Mouse (Mus musculus): ENCODE results near the gene Slc7a5. TPM values are rescaled to one million over a fixed set of nuclear protein-coding genes. Genes with fewer than 3 reads are reported as not detected.

The Slc7a5 gene
- polyA plus RNA-seq, 1 experiment = 4.3 TPM

DNA sequence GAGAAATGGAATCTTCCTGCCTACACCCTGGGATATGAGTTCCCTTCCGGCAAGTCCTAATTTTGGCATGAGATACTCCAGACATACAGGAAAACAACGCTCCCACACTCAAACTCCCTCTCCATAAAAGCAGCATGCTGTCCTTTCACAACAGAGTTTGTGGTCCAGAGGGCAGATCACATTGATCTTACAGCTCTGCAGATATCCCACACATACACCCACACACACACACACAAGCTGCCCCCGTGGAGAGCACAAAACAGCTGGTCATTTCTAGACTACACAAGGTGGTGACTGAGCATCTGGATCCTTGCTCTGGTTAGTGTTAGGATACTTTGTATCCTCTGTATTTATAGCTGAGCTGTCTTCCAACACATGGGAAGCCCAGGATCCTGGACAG, 32.4 kb downstream of the Slc7a5 start:
- WGBS = 51% methylated on average over 3 of the region's 3 CpGs
- DNase-seq = no peak
- no peak for TF ChIP-seq POLR2A (IDR thresholded peaks at IDR 0.05; ENCODE audit: low read depth, low read length)
- TF ChIP-seq CTCF (conservative IDR thresholded peaks at IDR 0.05; ENCODE audit: insufficient read depth, insufficient read length, low read depth, low read length) = no peak

DNA sequence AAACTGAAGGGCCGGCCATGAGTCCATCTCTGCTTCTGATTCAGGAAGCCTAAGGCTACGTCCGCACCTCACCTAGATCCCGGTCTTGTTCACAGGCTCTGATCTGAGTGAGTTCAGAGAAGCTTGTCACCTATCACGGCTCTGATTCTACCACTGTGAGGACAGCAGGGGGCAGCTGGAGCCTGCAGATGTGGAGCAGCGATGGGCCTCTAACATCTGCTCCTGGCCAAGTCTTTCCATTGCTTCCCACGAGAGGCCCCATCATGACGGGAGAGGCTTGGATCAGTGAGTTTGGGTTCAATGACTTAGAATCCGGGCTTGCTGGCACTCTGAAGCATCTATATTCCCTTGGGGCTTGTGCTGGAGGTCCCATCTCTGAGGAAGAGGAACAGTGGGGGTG, 33.5 kb downstream of the Slc7a5 start:
- no peak for TF ChIP-seq POLR2A (IDR thresholded peaks at IDR 0.05; ENCODE audit: low read depth, low read length)
- peak; percentile 92 for TF ChIP-seq CTCF (conservative IDR thresholded peaks at IDR 0.05; ENCODE audit: insufficient read depth, insufficient read length, low read depth, low read length)
- no peaks in the 10 kb centered on the region for H3K27me3 ChIP-seq (replicated peaks; ENCODE audit: control insufficient read depth, insufficient read depth, low read length)
- peak; percentile 72 for DNase-seq
- H3K27ac ChIP-seq (ENCODE audit: insufficient read depth, low read depth, low read length) = no peak overlapping the region
- WGBS = 38% methylated on average over 9 of the region's 9 CpGs
- H3K4me3 ChIP-seq (ENCODE audit: insufficient read depth, low read depth, low read length) = no peak overlapping the region
- no peaks in the 10 kb centered on the region for H3K36me3 ChIP-seq (ENCODE audit: control insufficient read depth, insufficient read depth, low read length)
- no peaks in the 10 kb centered on the region for H3K4me1 ChIP-seq (ENCODE audit: control insufficient read depth, insufficient read depth, low read length)

More for the DNA sequence above, 32.4 kb downstream of the Slc7a5 start:
- no peak overlapping the region for H3K4me3 ChIP-seq (ENCODE audit: insufficient read depth, low read depth, low read length)
- no peaks in the 10 kb centered on the region for H3K4me1 ChIP-seq (ENCODE audit: control insufficient read depth, insufficient read depth, low read length)
- H3K36me3 ChIP-seq (ENCODE audit: control insufficient read depth, insufficient read depth, low read length) = no peaks in the 10 kb centered on the region
- H3K27ac ChIP-seq (ENCODE audit: insufficient read depth, low read depth, low read length) = no peak overlapping the region
- no peaks in the 10 kb centered on the region for H3K27me3 ChIP-seq (replicated peaks; ENCODE audit: control insufficient read depth, insufficient read depth, low read length)

- Histone ChIP-seq H3K4me3 (ENCODE audit: insufficient read depth, low read depth, low read length) (no peak overlapping the region), H3K36me3 (ENCODE audit: control insufficient read depth, insufficient read depth, low read length) (no peaks in the 10 kb centered on the region), H3K27me3 (replicated peaks; ENCODE audit: control insufficient read depth, insufficient read depth, low read length) (no peaks in the 10 kb centered on the region), H3K27ac (ENCODE audit: insufficient read depth, low read depth, low read length) (no peak overlapping the region), H3K4me1 (ENCODE audit: control insufficient read depth, insufficient read depth, low read length) (no peaks in the 10 kb centered on the region)
- TF ChIP-seq POLR2A (IDR thresholded peaks at IDR 0.05; ENCODE audit: low read depth, low read length) (no peak), CTCF (conservative IDR thresholded peaks at IDR 0.05; ENCODE audit: insufficient read depth, insufficient read length, low read depth, low read length) (no peak)
- 30% methylated on average over 10 of the region's 10 CpGs for WGBS
- no peak for DNase-seq
These were observed 35.6 kb downstream of the Slc7a5 start for GRCm38 (mm10) chr8:121871833-121872440.

- DNase-seq = no peak
- TF ChIP-seq CTCF (conservative IDR thresholded peaks at IDR 0.05; ENCODE audit: insufficient read depth, insufficient read length, low read depth, low read length) (no peak), POLR2A (IDR thresholded peaks at IDR 0.05; ENCODE audit: low read depth, low read length) (no peak)
- Histone ChIP-seq H3K27me3 (replicated peaks; ENCODE audit: control insufficient read depth, insufficient read depth, low read length) (no peaks in the 10 kb centered on the region), H3K4me3 (ENCODE audit: insufficient read depth, low read depth, low read length) (no peak overlapping the region), H3K4me1 (ENCODE audit: control insufficient read depth, insufficient read depth, low read length) (no peaks in the 10 kb centered on the region), H3K27ac (ENCODE audit: insufficient read depth, low read depth, low read length) (no peak overlapping the region), H3K36me3 (ENCODE audit: control insufficient read depth, insufficient read depth, low read length) (no peaks in the 10 kb centered on the region)
- WGBS = 81% methylated on average over 2 of the region's 2 CpGs
These were observed 37.3 kb downstream of the Slc7a5 start for GRCm38 (mm10) chr8:121870190-121870589.

DNA sequence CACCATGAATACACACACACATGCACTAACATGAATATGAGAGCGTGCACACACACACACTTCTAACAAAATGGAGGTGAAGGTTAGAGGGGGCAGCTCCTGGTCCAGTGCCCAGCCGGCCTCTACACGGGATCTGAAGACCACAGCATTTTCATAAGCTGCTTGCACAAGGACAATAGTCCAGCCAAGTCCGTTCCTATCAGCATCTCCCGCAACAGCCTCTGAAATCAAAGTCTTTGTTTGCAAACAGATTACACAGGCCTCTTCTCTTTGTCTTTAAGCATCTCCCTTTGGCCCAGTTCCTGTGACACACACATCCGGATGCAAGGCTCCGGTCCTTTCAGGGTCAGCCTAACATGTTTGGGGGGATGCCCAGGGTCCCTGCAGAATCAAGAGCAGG, 38.6 kb downstream of the Slc7a5 start:
- TF ChIP-seq POLR2A (IDR thresholded peaks at IDR 0.05; ENCODE audit: low read depth, low read length) (no peak), CTCF (conservative IDR thresholded peaks at IDR 0.05; ENCODE audit: insufficient read depth, insufficient read length, low read depth, low read length) (no peak)
- Histone ChIP-seq H3K4me3 (ENCODE audit: insufficient read depth, low read depth, low read length) (no peak overlapping the region), H3K36me3 (ENCODE audit: control insufficient read depth, insufficient read depth, low read length) (no peaks in the 10 kb centered on the region), H3K4me1 (ENCODE audit: control insufficient read depth, insufficient read depth, low read length) (no peaks in the 10 kb centered on the region), H3K27me3 (replicated peaks; ENCODE audit: control insufficient read depth, insufficient read depth, low read length) (no peaks in the 10 kb centered on the region), H3K27ac (ENCODE audit: insufficient read depth, low read depth, low read length) (no peak overlapping the region)
- 87% methylated on average over 7 of the region's 7 CpGs for WGBS
- no peak for DNase-seq

GRCm38 (mm10) chr8:121868196-121868595, 39.3 kb downstream of the Slc7a5 start:
- no peak for DNase-seq
- Histone ChIP-seq H3K27me3 (replicated peaks; ENCODE audit: control insufficient read depth, insufficient read depth, low read length) (no peaks in the 10 kb centered on the region), H3K27ac (ENCODE audit: insufficient read depth, low read depth, low read length) (no peak overlapping the region), H3K36me3 (ENCODE audit: control insufficient read depth, insufficient read depth, low read length) (no peaks in the 10 kb centered on the region), H3K4me3 (ENCODE audit: insufficient read depth, low read depth, low read length) (no peak overlapping the region), H3K4me1 (ENCODE audit: control insufficient read depth, insufficient read depth, low read length) (no peaks in the 10 kb centered on the region)
- WGBS = 89% methylated on average over 5 of the region's 5 CpGs
- TF ChIP-seq CTCF (conservative IDR thresholded peaks at IDR 0.05; ENCODE audit: insufficient read depth, insufficient read length, low read depth, low read length) = no peak
- no peak for TF ChIP-seq POLR2A (IDR thresholded peaks at IDR 0.05; ENCODE audit: low read depth, low read length)

- WGBS = 75% methylated on average over 8 of the region's 8 CpGs
- TF ChIP-seq CTCF (conservative IDR thresholded peaks at IDR 0.05; ENCODE audit: insufficient read depth, insufficient read length, low read depth, low read length) (no peak), POLR2A (IDR thresholded peaks at IDR 0.05; ENCODE audit: low read depth, low read length) (no peak)
- Histone ChIP-seq H3K36me3 (ENCODE audit: control insufficient read depth, insufficient read depth, low read length) (no peaks in the 10 kb centered on the region), H3K4me1 (ENCODE audit: control insufficient read depth, insufficient read depth, low read length) (no peaks in the 10 kb centered on the region), H3K4me3 (ENCODE audit: insufficient read depth, low read depth, low read length) (no peak overlapping the region), H3K27me3 (replicated peaks; ENCODE audit: control insufficient read depth, insufficient read depth, low read length) (no peaks in the 10 kb centered on the region), H3K27ac (ENCODE audit: insufficient read depth, low read depth, low read length) (no peak overlapping the region)
- no peak for DNase-seq
These were observed 42.1 kb downstream of the Slc7a5 start for GRCm38 (mm10) chr8:121865356-121865755.
